Mouse (Mus musculus): Measurements from ENCODE around the gene Ssh1. TPM values are rescaled to one million over a fixed set of nuclear protein-coding genes. Genes with fewer than 3 reads are reported as not detected.
A peak's percentile ranks its signal among the peaks of the same experiment; 100 is the strongest.

The Ssh1 gene
- polyA plus RNA-seq (2016; fragmentation: Nextera tagmentation; extraction: Ambion mirVana): 22.4 and 27.9 TPM in 2 replicates

DNA sequence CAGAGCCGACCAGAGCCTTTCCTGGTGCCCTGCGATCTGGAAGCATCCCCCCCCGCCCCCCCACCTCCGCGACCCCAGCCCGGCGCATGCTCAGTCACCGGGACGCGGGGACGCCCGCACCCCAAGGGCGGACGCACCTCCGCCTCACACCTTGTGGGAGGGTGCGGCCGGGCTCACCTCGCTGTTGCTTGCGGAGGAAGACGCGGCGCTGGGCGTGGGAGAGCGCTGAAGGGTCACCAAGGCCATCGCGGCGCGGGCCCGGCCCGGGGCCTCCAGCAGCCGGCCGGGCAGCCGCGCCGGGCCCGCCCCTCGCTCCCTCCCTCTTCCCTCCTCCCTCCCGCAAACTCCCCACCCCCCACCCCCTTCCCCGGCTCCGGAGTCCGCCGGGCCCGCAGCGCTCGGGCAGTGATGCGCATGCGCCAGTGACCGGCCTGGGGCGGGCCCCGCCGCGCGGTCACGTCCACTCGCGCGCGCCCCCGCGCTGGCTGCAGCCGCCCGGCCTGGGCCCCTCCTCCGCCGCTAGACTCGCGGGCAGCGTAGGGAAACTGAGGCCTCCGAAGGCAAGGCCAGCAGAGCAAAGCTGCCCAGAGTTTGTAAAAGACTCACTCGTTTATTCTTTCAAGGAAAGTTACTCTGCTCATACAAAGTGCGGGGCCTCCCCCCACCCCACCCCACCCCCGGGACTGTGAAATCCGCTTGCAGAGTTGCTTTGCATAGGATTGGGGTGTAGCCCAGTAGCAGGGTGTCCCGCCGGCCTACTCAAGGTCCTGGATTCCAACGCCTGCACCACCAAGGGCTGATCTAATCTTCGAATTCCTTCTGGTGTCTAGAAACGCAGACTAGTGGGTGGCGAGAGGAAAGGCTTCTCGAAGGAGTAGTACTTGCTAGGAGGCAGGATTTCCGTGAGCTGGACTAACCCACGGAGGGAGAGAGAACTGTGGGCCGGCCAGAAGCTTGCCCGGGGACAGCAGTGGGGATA lies at the start of gene Ssh1:
Ssh1 (minus strand) TSS at position 408 of the 979 bp plus-strand sequence.
- peaks cover 36% of the 10 kb centered on the region for H3K4me1 ChIP-seq
- H3K9ac ChIP-seq: peak within 1 kb of the TSS; percentile 79
- H3K4me2 ChIP-seq (replicated peaks): peak within 1 kb of the TSS; percentile 81
- no peaks in the 10 kb centered on the region for H3K9me3 ChIP-seq (replicated peaks)
- peaks cover 6% of the 10 kb centered on the region for H3K36me3 ChIP-seq
- peak within 1 kb of the TSS; percentile 90 for H3K27ac ChIP-seq
- no peaks in the 10 kb centered on the region for H3K27me3 ChIP-seq
- ATAC-seq (ENCODE audit: low FRiP score): peak; percentile 90
- H3K4me3 ChIP-seq: peak within 1 kb of the TSS; percentile 72
- WGBS: under 1% methylated on average over 68 of the region's 83 CpGs

DNA sequence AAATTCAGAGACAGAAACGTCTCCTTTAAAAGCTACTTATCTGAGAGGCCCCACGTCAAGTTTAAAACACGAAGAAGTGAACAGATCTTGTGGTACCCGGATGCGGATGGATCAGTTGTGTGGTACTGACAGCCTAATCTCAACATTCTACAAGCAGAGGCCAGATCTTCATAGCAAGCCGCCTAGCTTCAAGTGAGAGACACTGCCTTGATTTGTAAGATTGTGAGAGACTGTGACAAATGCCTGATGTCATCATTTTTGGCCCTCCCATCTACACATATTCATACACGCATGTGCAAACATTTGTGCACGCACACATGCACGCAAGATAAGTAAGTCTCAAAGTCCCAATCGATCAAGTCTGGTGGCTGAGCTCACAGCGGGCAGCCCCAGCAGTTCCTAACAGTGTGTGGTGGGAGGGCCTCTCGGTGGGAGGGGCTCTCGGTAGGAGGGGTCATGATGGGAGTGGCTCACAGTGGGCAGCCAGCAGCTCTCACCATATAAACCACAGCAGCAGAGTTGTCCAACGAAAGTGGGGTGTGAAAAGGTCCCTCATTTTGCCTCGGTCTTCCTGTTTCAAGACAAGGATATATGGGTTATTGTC lies 47.7 kb upstream of the Ssh1 start:
- Histone ChIP-seq H3K4me2 (replicated peaks) (0 out of 2 replicates have a peak overlapping the region, but pooled peaks have one; percentile 17), H3K4me1 (0 out of 2 replicates have a peak, but pooled peaks cover 7% of the 10 kb centered on the region), H3K36me3 (peaks cover 25% of the 10 kb centered on the region; the same call in 1 of the 2 replicates), H3K4me3 (no peak overlapping the region), H3K9ac (no peak overlapping the region), H3K9me3 (replicated peaks) (no peaks in the 10 kb centered on the region), H3K27ac (no peak overlapping the region), H3K27me3 (peaks cover 4% of the 10 kb centered on the region; the same call in 1 of the 2 replicates)
- no peak for ATAC-seq (ENCODE audit: low FRiP score)
- 22% methylated on average over 15 of the region's 15 CpGs for WGBS

DNA sequence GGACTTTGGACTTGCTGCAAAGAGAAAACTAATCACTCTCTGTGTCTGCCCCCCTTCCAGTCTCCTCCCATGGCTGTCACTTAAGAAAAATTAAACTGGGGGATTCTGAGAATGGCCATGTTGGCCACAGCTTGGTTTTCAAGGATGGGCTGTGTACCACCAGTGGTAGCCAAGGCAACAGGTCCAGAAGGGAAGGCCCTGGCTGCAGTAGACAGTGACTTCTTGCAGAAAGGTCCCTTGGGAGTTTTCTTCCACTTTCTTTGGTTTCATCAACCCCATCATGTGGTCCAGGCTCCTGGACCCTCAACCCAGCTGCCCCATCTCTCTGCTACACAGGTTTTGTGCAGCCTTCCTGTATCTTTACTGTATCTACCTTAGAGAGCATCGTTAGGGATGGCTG lies 47.2 kb upstream of the Ssh1 start:
- 68% methylated on average over 1 of the region's 1 CpGs for whole genome bisulfite sequencing
- Histone ChIP-seq H3K9me3 (replicated peaks) (no peaks in the 10 kb centered on the region), H3K9ac (no peak overlapping the region), H3K36me3 (peaks cover 25% of the 10 kb centered on the region; the same call in 1 of the 2 replicates), H3K4me1 (0 out of 2 replicates have a peak, but pooled peaks cover 7% of the 10 kb centered on the region), H3K4me3 (no peak overlapping the region), H3K4me2 (replicated peaks) (no peak overlapping the region), H3K27ac (no peak overlapping the region), H3K27me3 (peaks cover 4% of the 10 kb centered on the region; the same call in 1 of the 2 replicates)
- ATAC-seq (ENCODE audit: low FRiP score): no peak

DNA sequence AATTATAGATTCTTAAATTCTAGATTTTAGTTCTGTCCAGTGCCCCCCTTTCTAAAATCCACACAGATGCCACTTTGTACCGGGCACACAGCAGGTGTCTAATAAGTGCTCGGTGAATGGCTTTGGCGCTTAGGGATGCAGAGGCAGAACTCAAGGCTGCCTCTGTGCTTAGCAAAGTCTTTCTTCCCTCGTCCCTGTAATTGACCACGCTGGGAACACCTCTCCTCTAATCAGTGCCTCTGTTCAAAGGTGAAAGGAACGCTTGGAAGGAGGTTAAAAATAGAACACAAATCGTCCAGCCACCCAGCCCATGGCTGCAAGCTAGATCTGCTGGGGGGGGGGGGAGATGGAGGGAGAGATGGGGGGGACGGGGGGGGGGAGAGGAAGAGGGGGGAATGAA lies 46.8 kb upstream of the Ssh1 start:
- Histone ChIP-seq H3K9ac (no peak overlapping the region), H3K27ac (no peak overlapping the region), H3K9me3 (replicated peaks) (no peaks in the 10 kb centered on the region), H3K4me3 (no peak overlapping the region), H3K36me3 (peaks cover 25% of the 10 kb centered on the region; the same call in 1 of the 2 replicates), H3K4me1 (0 out of 2 replicates have a peak, but pooled peaks cover 7% of the 10 kb centered on the region), H3K4me2 (replicated peaks) (no peak overlapping the region), H3K27me3 (peaks cover 4% of the 10 kb centered on the region; the same call in 1 of the 2 replicates)
- ATAC-seq (ENCODE audit: low FRiP score): no peak
- WGBS: 30% methylated on average over 7 of the region's 8 CpGs

DNA sequence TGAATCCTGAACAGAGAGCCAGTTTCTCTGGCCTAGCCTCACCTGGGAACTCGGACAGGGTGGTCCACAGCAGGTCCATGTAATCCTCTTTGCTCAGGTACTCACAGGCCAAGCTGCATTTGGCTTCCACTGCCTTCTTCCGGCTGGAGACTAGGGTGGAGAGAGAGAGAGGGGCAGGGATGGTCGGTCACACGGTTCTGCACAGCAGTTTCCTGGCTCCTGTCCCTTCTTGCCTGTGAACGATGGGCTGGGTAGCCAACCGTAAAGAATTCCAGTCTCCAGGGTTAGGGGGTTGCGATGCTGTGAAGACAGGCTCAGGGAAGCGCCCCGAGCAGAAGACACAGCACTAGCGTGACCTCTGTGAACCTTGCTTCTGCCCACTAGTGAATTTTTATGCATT lies 41.4 kb upstream of the Ssh1 start:
- Histone ChIP-seq H3K36me3 (peaks cover 26% of the 10 kb centered on the region), H3K4me2 (replicated peaks) (no peak overlapping the region)
- ATAC-seq (ENCODE audit: low FRiP score): no peak

DNA sequence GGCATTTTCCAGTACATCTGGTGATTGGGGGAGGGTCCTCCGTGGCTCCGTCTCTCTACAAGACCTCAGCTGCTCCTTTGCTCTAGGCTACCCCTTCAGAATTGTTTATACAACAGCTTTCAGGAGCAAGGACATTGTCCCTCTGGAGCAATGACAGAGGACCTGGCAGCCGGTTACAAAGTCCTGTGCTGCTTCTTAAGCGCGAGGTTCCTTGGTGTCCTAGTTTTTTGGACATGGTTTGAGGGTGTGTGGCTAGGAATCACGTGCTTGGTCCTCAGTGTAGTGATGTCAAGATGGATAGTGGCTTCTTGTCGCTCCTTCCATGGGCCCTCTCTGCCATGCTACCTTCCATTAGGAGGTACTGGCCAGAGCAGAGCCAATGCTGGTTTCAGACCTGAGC lies 40.7 kb upstream of the Ssh1 start:
- WGBS: 81% methylated on average over 7 of the region's 7 CpGs

More for the DNA sequence above, 41.4 kb upstream of the Ssh1 start:
- H3K9ac ChIP-seq: no peak overlapping the region
- 46% methylated on average over 10 of the region's 10 CpGs for WGBS
- no peaks in the 10 kb centered on the region for H3K27me3 ChIP-seq
- H3K4me3 ChIP-seq: no peak overlapping the region
- H3K9me3 ChIP-seq (replicated peaks): no peaks in the 10 kb centered on the region
- H3K4me1 ChIP-seq: no peaks in the 10 kb centered on the region
- H3K27ac ChIP-seq: no peak overlapping the region

DNA sequence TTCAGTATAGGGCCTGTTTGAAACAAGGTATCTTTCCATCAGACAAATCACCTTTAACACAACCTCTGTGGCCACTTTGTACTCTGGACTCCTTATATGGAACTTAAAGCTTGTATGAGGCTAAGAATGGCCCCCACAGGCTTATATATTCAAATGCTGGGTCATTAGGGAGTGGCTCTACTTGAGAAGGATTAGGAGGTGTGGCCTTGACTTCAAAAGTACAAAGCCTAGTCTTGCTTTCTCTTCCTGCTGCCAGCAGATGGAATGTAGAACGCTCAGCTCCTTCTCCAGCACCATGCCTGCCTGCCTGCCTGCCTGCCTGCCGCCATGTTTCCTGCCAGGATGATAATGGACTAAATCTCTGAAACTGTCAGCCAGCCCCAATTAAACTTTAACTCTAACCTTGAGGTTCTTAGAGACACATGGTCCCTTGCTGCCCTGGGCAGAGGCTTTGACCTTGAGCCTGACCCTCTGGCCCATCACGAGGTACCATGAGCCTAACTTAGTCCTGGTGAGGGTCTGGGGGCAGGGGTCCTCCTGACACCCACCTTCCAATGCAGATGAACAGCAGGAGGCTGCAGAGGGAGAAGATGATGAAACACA lies 38.6 kb upstream of the Ssh1 start:
- Histone ChIP-seq H3K27ac (no peak overlapping the region), H3K9me3 (replicated peaks) (no peaks in the 10 kb centered on the region), H3K27me3 (no peaks in the 10 kb centered on the region), H3K4me1 (no peaks in the 10 kb centered on the region), H3K36me3 (peaks cover 30% of the 10 kb centered on the region), H3K9ac (no peak overlapping the region), H3K4me3 (no peak overlapping the region), H3K4me2 (replicated peaks) (no peak overlapping the region)
- 82% methylated on average over 3 of the region's 3 CpGs for WGBS
- no peak for ATAC-seq (ENCODE audit: low FRiP score)

More for the DNA sequence above, 40.7 kb upstream of the Ssh1 start:
- no peak for ATAC-seq (ENCODE audit: low FRiP score)
- Histone ChIP-seq H3K4me3 (no peak overlapping the region), H3K9me3 (replicated peaks) (no peaks in the 10 kb centered on the region), H3K9ac (no peak overlapping the region), H3K36me3 (peaks cover 26% of the 10 kb centered on the region), H3K4me1 (no peaks in the 10 kb centered on the region), H3K27ac (no peak overlapping the region), H3K27me3 (no peaks in the 10 kb centered on the region), H3K4me2 (replicated peaks) (no peak overlapping the region)

DNA sequence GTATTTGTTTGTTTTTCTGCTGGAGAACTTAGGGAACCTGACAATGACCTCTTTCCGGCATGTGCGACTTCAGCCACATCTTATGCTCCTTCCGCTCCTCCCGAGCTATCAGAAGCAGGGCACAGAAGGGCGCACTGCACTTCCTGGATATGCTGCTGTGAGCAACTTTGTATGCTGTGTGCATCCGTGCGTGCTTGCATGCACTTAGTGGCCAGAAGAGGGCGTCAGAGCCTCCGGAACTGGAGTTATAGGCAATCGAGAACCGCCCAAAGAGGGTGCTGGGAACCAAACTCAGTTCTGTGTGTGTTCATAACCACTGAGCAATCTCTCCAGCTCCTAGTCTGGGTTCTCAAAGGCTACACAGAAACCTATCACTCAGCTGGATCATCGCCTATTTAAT lies 37.0 kb upstream of the Ssh1 start:
- Histone ChIP-seq H3K27ac (no peak overlapping the region), H3K36me3 (peaks cover 30% of the 10 kb centered on the region), H3K9ac (no peak overlapping the region), H3K4me3 (no peak overlapping the region), H3K4me2 (replicated peaks) (no peak overlapping the region), H3K27me3 (no peaks in the 10 kb centered on the region), H3K9me3 (replicated peaks) (no peaks in the 10 kb centered on the region), H3K4me1 (no peaks in the 10 kb centered on the region)
- WGBS: 91% methylated on average over 12 of the region's 12 CpGs
- no peak for ATAC-seq (ENCODE audit: low FRiP score)

DNA sequence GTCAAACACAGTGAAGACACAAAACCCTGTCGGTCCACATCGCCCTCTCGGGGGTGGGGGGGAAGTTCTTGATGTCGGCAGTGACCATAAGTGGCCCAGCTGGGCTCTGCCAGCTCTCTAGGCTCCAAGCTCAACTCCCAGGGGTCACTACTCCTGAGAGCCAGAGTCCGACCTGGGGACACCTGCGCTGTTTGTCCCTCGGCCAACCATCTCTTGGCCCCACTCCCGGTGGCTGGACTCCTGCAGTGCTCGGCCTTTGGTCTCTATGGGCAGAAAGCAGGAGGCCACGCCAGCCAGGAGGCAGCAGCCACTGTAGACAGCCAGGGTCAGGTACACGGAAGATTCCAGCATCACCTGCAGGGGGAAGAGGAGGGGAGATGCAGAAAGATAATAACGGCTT lies 34.4 kb upstream of the Ssh1 start:
- Histone ChIP-seq H3K36me3 (peaks cover 23% of the 10 kb centered on the region), H3K4me3 (no peak overlapping the region), H3K4me2 (replicated peaks) (no peak overlapping the region), H3K27me3 (0 out of 2 replicates have a peak, but pooled peaks cover 2% of the 10 kb centered on the region), H3K9me3 (replicated peaks) (no peaks in the 10 kb centered on the region), H3K4me1 (peaks cover 5% of the 10 kb centered on the region), H3K9ac (no peak overlapping the region), H3K27ac (no peak overlapping the region)
- WGBS: 87% methylated on average over 12 of the region's 12 CpGs
- ATAC-seq (ENCODE audit: low FRiP score): no peak

DNA sequence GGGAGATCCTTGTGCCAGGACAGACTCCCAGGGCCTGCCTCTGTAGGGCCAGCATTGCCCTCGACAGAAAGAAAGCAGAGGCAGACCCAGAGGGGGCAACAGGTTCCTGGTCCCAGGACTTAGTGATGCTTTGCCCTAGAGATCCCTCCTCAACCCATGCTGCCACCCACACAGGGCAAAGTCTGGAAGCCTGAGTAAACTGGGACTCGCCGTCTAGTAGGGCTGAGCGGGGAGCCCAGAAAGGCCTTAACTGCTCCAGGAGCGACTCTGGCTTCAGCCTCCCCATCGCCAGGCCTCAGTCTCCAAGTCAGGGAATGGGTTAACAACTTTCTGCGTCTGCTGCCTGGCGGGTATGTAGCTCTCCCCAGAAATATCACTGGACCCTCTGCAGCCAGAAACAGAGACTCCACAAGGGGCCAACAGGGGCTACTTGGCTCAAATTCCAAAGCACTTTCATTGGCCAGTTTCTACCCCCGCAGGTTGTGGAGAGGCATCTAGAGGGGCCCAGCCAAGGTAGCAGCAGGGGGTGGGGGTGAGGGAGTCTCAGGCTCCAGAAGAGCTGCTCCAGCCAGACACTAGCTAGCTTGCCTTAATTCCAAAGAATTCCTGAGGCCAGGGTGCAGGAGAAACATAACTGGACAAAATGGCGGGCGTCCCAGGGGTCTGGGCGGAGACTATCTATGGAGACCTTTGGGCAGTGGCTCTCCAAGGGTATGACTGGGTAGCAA lies 33.7 kb upstream of the Ssh1 start:
- Histone ChIP-seq H3K9ac (no peak overlapping the region), H3K27me3 (0 out of 2 replicates have a peak, but pooled peaks cover 2% of the 10 kb centered on the region), H3K4me3 (no peak overlapping the region), H3K4me1 (peaks cover 5% of the 10 kb centered on the region), H3K9me3 (replicated peaks) (no peaks in the 10 kb centered on the region), H3K36me3 (peaks cover 16% of the 10 kb centered on the region), H3K27ac (no peak overlapping the region), H3K4me2 (replicated peaks) (no peak overlapping the region)
- 86% methylated on average over 12 of the region's 12 CpGs for WGBS
- no peak for ATAC-seq (ENCODE audit: low FRiP score)

DNA sequence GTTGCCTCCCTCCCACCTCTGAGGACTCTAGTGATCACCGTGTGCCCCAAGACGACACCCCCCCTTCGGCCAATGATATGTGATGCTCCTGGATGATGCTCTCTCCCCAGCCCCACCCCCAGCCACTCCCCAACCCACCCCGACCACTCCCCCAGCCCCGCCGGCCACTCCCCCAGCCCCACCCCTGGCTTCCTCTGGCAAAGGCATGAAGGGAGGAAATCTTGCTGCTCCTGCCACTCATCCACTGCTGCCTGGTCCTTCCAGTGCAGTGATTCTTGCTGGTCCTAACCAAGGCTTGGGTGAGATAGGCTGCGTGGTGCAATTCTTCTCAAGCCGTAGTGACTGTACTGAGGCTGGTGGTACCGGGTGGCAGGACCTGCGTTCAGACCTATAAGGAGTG lies 31.2 kb upstream of the Ssh1 start:
- ATAC-seq (ENCODE audit: low FRiP score): peak; percentile 52; the same call in 1 of the 2 replicates
- Histone ChIP-seq H3K4me2 (replicated peaks) (peak overlapping the region; percentile 19), H3K4me3 (no peak overlapping the region), H3K36me3 (peaks cover 8% of the 10 kb centered on the region; the same call in 1 of the 2 replicates), H3K4me1 (peaks cover 5% of the 10 kb centered on the region), H3K9me3 (replicated peaks) (no peaks in the 10 kb centered on the region), H3K27me3 (0 out of 2 replicates have a peak, but pooled peaks cover 2% of the 10 kb centered on the region), H3K27ac (no peak overlapping the region), H3K9ac (no peak overlapping the region)
- 11% methylated on average over 10 of the region's 10 CpGs for WGBS
